Mouse (Mus musculus) liver, adult 2 months (tissue): ENCODE results near the gene Parva.

Source experiments
- CTCF ChIP-seq: fragments of 200-500 bp; IDR thresholded peaks from 2 replicates; pipeline ENCODE4 v1.5.1; 2011; ENCODE audit warnings: low read depth, low read length, control low read depth
- POLR2A ChIP-seq: fragments of 200-500 bp; IDR thresholded peaks from 2 replicates; pipeline ENCODE4 v1.6.1; 2011; ENCODE audit warnings: low read length, control low read depth; ENCODE audit not compliant: insufficient read depth; ENCODE audit errors: extremely low read depth

GRCm38 (mm10) chr7:112587449-112587848, 160.1 kb downstream of the Parva start:
- no peak for TF ChIP-seq POLR2A
- no peak for TF ChIP-seq CTCF
